Mouse (Mus musculus) ES-Bruce4 (cell line): ENCODE measurements around the gene Axdnd1.
"Not testable (repeated sequence)": the region's sequence is repeated elsewhere in the genome, so short reads cannot be mapped to it uniquely, and the experiment has no call there.

ENCODE experiments used
- CTCF ChIP-seq: IDR thresholded peaks from one replicate; pipeline ENCODE4 v1.8.1; 2011; ENCODE audit warnings: low read depth, low read length
- EP300 ChIP-seq: IDR thresholded peaks from 2 replicates; pipeline ENCODE4 v1.6.1; 2011; ENCODE audit warnings: low read depth, low read length; ENCODE audit not compliant: insufficient read depth
- POLR2A ChIP-seq: IDR thresholded peaks from one replicate; pipeline ENCODE4 v1.8.1; 2011; ENCODE audit warnings: low read length; ENCODE audit not compliant: insufficient read depth

- not testable (repeated sequence) for TF ChIP-seq CTCF, POLR2A, EP300
Observed at GRCm38 (mm10) chr1:156400159-156400558, 20.8 kb downstream of the Axdnd1 start.
